Mouse (Mus musculus): ENCODE measurements around the gene C130074G19Rik. TPM values are rescaled to one million over a fixed set of nuclear protein-coding genes. Genes with fewer than 3 reads are reported as not detected.
A peak's percentile ranks its signal among the peaks of the same experiment; 100 is the strongest.

Gene C130074G19Rik
- total RNA-seq (2021) = 10 to 100 TPM; 33.0 to 36.5 TPM

- intact Hi-C loops (cut with DNase I) = loop anchor here (2.0 kb wide), 1 partner anchor 30 kb away; no protein-coding TSS in a partner anchor
- DNase-seq (ENCODE audit: low spot score in 2 of 2) = peak in 1 of 2 experiments; percentile 42
Measured at GRCm38 (mm10) chr1:184882281-184883268, at the start of gene C130074G19Rik. Gene C130074G19Rik, minus strand, starts transcription at chr1:184883218.

GRCm38 (mm10) chr1:184931097-184931496 lies 48.1 kb upstream of the C130074G19Rik start:
- intact Hi-C loops (cut with DNase I) = no loop called here
- no peak for DNase-seq (ENCODE audit: low spot score in 2 of 2)

- DNase-seq (ENCODE audit: low spot score in 2 of 2) = no peak
- intact Hi-C loops (cut with DNase I) = no loop called here
Measured at GRCm38 (mm10) chr1:184928382-184928781, 45.4 kb upstream of the C130074G19Rik start.

- intact Hi-C loops (cut with DNase I) = no loop called here
- no peak for DNase-seq (ENCODE audit: low spot score in 2 of 2)
Measured at GRCm38 (mm10) chr1:184927911-184928310, 44.9 kb upstream of the C130074G19Rik start.

GRCm38 (mm10) chr1:184922824-184923223 lies 39.8 kb upstream of the C130074G19Rik start:
- intact Hi-C loops (cut with DNase I) = loop anchor here (5.0 kb wide), 1 partner anchor 264 kb away; no protein-coding TSS in a partner anchor
- no peak for DNase-seq (ENCODE audit: low spot score in 2 of 2)

- peak in 1 of 2 experiments; percentile 78 for DNase-seq (ENCODE audit: low spot score in 2 of 2)
- intact Hi-C loops (cut with DNase I) = loop anchor here (5.0 kb wide), 1 partner anchor 267 kb away; no protein-coding TSS in a partner anchor
Measured at GRCm38 (mm10) chr1:184920057-184920456, 37.0 kb upstream of the C130074G19Rik start.

DNA sequence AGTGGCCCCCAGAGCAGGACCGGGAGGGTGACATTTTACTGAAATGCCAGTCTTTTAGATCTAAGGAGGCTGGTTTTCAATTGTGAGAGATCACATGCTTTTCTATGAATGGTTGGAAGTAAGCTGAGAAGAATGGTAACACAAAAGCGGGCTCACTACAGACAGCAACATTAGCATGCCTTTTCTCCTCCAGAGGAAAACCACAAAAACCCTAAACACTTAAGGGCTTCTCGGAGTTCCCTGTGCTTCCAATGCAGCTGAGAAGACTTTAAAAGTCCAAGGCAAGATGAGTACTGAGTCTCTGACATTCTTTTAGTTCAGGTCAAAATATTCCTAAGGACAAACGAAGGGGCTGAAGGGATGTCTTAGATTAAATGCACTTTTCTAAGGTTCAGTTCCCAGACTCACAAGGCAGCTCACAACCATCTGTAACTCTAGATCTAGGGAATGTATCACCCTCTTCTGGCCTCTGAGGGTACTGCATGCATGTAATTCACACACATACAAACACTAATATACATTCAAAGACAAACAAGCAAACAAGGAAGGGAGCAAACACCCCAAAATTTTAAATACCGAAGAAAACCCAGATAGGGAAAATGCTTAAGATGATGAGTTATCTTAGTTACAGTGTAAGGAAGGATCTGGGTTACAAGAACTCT lies 35.3 kb upstream of the C130074G19Rik start:
- intact Hi-C loops (cut with DNase I) = no loop called here
- no peak for DNase-seq (ENCODE audit: low spot score in 2 of 2)

GRCm38 (mm10) chr1:184912336-184912735 lies 29.3 kb upstream of the C130074G19Rik start:
- intact Hi-C loops (cut with DNase I) = no loop called here
- DNase-seq (ENCODE audit: low spot score in 2 of 2) = no peak

GRCm38 (mm10) chr1:184911861-184912260 lies 28.8 kb upstream of the C130074G19Rik start:
- intact Hi-C loops (cut with DNase I) = no loop called here
- no peak for DNase-seq (ENCODE audit: low spot score in 2 of 2)

DNA sequence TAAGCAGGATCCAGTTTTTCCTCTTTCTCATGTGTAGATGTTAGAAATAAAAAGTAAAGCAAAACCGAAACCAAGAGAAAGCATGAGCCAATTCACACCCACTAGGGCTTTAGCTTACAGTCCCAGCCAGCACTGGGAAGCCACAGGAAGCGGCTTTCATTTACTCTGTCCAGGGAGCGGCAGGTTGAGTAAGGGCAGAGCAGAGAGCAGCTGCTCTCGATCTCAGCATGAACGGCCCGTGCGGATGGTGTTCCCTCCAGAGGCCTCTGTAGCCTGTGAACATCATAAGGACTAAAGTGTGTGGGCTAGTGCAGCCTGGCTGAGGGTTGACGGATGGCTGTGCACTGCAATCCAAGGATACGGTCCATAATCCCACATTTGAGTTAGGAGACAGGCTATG lies 25.5 kb upstream of the C130074G19Rik start:
- intact Hi-C loops (cut with DNase I) = loop anchor here (5.0 kb wide), 2 partner anchors 89 to 284 kb away; partner anchors contain the start of gene Mark1
- DNase-seq (ENCODE audit: low spot score in 2 of 2) = no peak

- intact Hi-C loops (cut with DNase I) = loop anchor here (5.0 kb wide), 2 partner anchors 91 to 286 kb away; partner anchors contain the start of gene Mark1
- no peak for DNase-seq (ENCODE audit: low spot score in 2 of 2)
Measured at GRCm38 (mm10) chr1:184905904-184906745, 23.1 kb upstream of the C130074G19Rik start.

DNA sequence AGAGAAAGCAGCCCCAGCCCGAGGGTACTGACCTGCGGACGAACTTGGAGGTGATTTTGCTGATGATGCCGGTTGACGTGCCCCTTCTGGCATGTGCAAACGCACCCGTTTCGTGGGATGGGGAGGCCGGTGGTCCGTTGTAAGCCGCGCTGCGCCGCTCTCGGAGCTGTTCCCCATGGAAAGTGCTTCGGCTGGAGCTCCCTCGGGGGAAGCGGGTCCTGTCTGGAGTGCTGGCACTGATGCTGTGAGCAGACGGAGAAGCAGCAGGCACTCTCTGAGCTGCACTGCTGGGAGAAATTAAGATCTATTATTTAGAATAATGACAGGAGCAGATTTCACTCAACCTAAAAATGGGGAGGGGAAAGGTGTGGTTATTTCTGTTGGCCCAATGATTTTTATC lies 22.4 kb upstream of the C130074G19Rik start:
- intact Hi-C loops (cut with DNase I) = loop anchor here (5.0 kb wide), 2 partner anchors 92 to 287 kb away; partner anchors contain the start of gene Mark1
- no peak for DNase-seq (ENCODE audit: low spot score in 2 of 2)

DNA sequence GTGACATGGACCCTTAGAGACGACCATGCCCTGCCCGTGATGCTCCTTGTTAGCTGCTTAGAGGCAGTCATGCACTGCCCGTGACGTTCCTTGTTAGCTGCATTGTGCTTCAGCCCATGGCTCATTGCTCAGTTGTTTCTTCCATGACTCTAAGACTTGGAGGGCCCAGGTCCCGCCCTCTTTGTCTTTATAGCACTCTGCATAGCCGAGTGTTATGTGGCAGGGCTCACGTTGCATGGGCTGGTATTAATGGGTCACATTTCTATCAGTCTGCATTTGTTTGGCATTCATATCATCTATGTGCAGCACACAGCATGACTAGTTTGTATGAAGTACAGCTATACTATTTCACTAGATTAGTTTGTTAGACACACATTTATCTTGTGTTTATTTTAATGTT lies 20.7 kb upstream of the C130074G19Rik start:
- no peak for DNase-seq (ENCODE audit: low spot score in 2 of 2)
- intact Hi-C loops (cut with DNase I) = no loop called here

- intact Hi-C loops (cut with DNase I) = no loop called here
- no peak for DNase-seq (ENCODE audit: low spot score in 2 of 2)
Measured at GRCm38 (mm10) chr1:184902886-184903285, 19.9 kb upstream of the C130074G19Rik start.

- intact Hi-C loops (cut with DNase I) = no loop called here
- DNase-seq (ENCODE audit: low spot score in 2 of 2) = no peak
Measured at GRCm38 (mm10) chr1:184897350-184897749, 14.3 kb upstream of the C130074G19Rik start.

DNA sequence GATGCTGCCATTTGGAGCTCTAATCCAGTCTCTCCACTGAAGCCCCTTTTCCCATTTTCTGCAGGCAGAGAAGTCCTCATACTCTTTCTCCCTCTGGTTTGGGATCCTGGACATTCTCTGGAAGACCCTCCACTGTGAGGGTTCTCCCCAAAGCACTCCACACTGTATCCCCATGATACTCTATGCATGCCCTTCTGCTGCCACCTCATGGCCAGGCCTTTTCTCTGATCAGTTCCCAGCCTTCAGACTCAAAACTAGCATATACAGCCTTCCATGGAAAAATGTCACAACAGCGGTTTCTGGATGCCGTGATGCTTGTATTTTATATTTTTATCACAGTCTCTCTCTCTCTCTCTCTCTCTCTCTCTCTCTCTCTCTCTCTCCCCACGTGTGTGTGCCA lies 9.0 kb upstream of the C130074G19Rik start:
- no peak for DNase-seq (ENCODE audit: low spot score in 2 of 2)
- intact Hi-C loops (cut with DNase I) = loop anchor here (1.0 to 2.0 kb wide), 2 partner anchors 39 to 68 kb away; no protein-coding TSS in a partner anchor

DNA sequence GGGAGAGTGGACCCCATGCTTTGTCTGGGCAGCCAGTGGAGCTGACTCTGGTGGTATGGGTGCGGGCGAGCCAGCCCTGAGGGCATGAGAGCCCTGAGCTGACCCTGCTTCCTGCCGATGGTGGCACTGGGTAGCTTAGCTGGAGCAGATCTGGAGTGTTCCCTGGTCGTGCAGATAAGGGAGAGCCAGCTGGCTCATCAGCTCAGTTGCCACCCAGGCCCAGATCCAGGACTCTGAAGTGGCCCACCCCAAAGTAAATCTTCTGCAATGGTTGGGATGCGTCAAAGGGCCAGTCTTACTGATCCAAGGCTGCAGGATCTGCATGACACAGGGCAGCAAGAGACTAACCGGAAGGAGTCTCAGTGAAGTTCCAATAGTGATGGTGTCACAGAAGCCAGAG lies 6.4 kb upstream of the C130074G19Rik start:
- DNase-seq (ENCODE audit: low spot score in 2 of 2) = no peak
- intact Hi-C loops (cut with DNase I) = no loop called here

GRCm38 (mm10) chr1:184886160-184886559 lies 3.1 kb upstream of the C130074G19Rik start:
- intact Hi-C loops (cut with DNase I) = no loop called here
- DNase-seq (ENCODE audit: low spot score in 2 of 2) = no peak

DNA sequence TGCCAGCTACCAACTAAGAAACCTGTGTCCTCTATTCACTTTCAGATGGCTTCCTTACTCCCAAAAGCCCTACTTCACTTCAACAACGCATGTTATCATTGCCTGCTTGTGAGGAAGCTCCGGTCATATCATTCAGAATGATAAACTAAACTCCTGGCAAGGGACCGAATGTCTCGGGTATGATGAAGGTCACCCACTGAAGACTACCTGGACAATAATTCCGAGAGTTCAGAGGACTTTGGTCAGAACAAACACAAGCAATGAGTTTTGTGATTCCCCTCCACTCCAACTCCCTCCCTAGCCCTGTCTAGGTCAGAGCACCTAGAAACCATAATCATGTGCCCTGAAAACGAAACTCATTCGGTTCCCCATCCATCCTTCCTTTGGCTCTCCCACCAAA lies 1.2 kb downstream of the C130074G19Rik start:
- no peak for DNase-seq (ENCODE audit: low spot score in 2 of 2)
- intact Hi-C loops (cut with DNase I) = loop anchor here (2.0 kb wide), 1 partner anchor 29 kb away; no protein-coding TSS in a partner anchor

Data from left cerebral cortex, postnatal 25 days (tissue).